Mouse (Mus musculus) small intestine, adult 2 months (tissue): ENCODE data around the gene Derl2. TPM values are rescaled to one million over a fixed set of nuclear protein-coding genes. Genes with fewer than 3 reads are reported as not detected.

Experiments
- H3K27ac ChIP-seq: fragments of 200-500 bp; 2 replicates; pipeline ENCODE4 v1.5.1; 2012; ENCODE audit warnings: low read depth, low read length, control low read depth, inconsistent platforms; ENCODE audit not compliant: insufficient read depth
- H3K27me3 ChIP-seq: fragments of 200-500 bp; 2 replicates; pipeline ENCODE4 v1.6.1; 2012; ENCODE audit warnings: mild to moderate bottlenecking, moderate library complexity, low read length, inconsistent platforms; ENCODE audit not compliant: control insufficient read depth, insufficient read depth
- H3K36me3 ChIP-seq: fragments of 200-500 bp; 2 replicates; pipeline ENCODE4 v1.6.1; 2012; ENCODE audit warnings: mild to moderate bottlenecking, low read length, control low read depth, inconsistent platforms; ENCODE audit not compliant: control insufficient read depth, insufficient read depth
- H3K4me1 ChIP-seq: fragments of 200-500 bp; 2 replicates; pipeline ENCODE4 v1.6.1; 2012; ENCODE audit warnings: low read length, inconsistent platforms, mixed read lengths; ENCODE audit not compliant: control insufficient read depth, insufficient read depth, insufficient read length
- H3K4me3 ChIP-seq: fragments of 200-500 bp; 2 replicates; pipeline ENCODE4 v1.5.1; 2012; ENCODE audit warnings: low read depth, mild to moderate bottlenecking, control low read depth, inconsistent platforms, low read length, moderate library complexity
- CTCF ChIP-seq: fragments of 200-500 bp; IDR thresholded peaks from 2 replicates; pipeline ENCODE4 v1.5.1; 2012; ENCODE audit warnings: low read depth, mild to moderate bottlenecking, control low read depth, inconsistent platforms, low read length, moderate library complexity, mixed read lengths; ENCODE audit not compliant: insufficient replicate concordance, insufficient read length; ENCODE audit errors: extremely low read depth
- POLR2A ChIP-seq: fragments of 200-500 bp; IDR thresholded peaks from 2 replicates; pipeline ENCODE4 v1.6.1; 2012; ENCODE audit warnings: low read depth, mild to moderate bottlenecking, control low read depth, inconsistent platforms, low read length, moderate library complexity
- WGBS: fragments of 180-500 bp; shearing (Covaris S2); methylation state at CpG from one replicate; pipeline ENCODE4 v1.1.7; 2018; 5-methylcytosine and 5-hydroxymethylcytosine counted together
- polyA plus RNA-seq: library from polyadenylated mRNA; depleted of rRNA; stranded (reverse); fragments of >200 nt; gene quantifications from 2 replicates; pipeline ENCODE4 v1.2.3, GENCODE M21; 2012

Gene Derl2
- polyA plus RNA-seq, 1 experiment: 4.2 TPM

- WGBS: 93% methylated on average over 6 of the region's 6 CpGs
- H3K27me3 ChIP-seq: no peaks in the 10 kb centered on the region
- H3K36me3 ChIP-seq: peaks cover 30% of the 10 kb centered on the region
- H3K4me3 ChIP-seq: no peak overlapping the region
- H3K27ac ChIP-seq: no peak overlapping the region
- H3K4me1 ChIP-seq: peaks cover 8% of the 10 kb centered on the region; the same call in 1 of the 2 replicates
- TF ChIP-seq CTCF (no peak), POLR2A (no peak)
Measured at GRCm38 (mm10) chr11:71007026-71007425, 12.6 kb downstream of the Derl2 start.

GRCm38 (mm10) chr11:71005046-71005445, 14.6 kb downstream of the Derl2 start:
- TF ChIP-seq POLR2A: no peak
- no peak for TF ChIP-seq CTCF
- Histone ChIP-seq H3K4me1 (peaks cover 8% of the 10 kb centered on the region; the same call in 1 of the 2 replicates), H3K36me3 (peaks cover 14% of the 10 kb centered on the region), H3K4me3 (no peak overlapping the region), H3K27ac (no peak overlapping the region), H3K27me3 (no peaks in the 10 kb centered on the region)
- WGBS: 30% methylated on average over 5 of the region's 5 CpGs

GRCm38 (mm10) chr11:71004316-71004773, 15.3 kb downstream of the Derl2 start, which contains the start of gene Dhx33:
Dhx33 (minus strand) TSS chr11:71004437.
- Histone ChIP-seq H3K4me3 (peak within 1 kb of the TSS; percentile 97), H3K27ac (0 out of 2 replicates have a peak within 1 kb of the TSS, but pooled peaks have one; percentile 23), H3K36me3 (peaks cover 13% of the 10 kb centered on the region), H3K27me3 (no peaks in the 10 kb centered on the region), H3K4me1 (peaks cover 8% of the 10 kb centered on the region; the same call in 1 of the 2 replicates)
- TF ChIP-seq POLR2A: peak; percentile 43
- no peak for TF ChIP-seq CTCF
- under 1% methylated on average over 35 of the region's 35 CpGs for WGBS

DNA sequence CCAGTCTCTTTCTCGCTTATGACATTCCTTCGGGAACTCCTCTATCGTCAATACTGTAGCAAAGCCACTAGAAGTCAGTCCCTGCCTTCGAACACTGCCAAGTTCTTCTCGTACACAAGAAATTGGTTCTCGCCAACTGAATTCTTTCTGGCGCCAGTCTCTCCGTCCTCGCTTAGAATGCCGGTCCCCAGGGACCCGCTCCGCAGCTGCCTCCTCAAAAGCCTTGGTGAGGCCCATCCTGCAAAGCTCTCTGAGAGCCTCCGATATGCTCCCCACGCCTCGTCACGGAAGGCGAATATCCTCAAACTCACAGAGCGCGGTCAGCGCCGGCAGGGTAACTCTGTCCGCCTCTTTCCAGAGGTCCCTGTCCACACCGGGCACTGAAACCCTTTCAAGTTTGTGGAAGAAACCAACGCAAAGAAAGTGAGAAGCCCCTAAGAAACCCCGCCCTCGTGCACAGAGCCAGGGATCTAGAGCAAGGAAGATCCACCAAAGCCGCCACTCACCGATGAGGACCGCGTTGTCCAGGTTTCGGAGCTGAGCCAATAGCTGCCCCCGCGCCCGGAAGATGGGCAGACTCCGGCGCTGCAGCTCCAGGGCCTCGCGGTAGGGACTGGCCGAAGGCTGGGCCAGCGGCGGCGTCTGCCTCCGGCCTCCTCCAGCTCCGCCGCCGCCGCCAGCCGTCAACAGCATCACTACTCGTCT, 15.9 kb downstream of the Derl2 start:
- H3K27ac ChIP-seq: 0 out of 2 replicates have a peak overlapping the region, but pooled peaks have one; percentile 23
- TF ChIP-seq CTCF (no peak), POLR2A (no peak)
- under 1% methylated on average over 49 of the region's 49 CpGs for WGBS

DNA sequence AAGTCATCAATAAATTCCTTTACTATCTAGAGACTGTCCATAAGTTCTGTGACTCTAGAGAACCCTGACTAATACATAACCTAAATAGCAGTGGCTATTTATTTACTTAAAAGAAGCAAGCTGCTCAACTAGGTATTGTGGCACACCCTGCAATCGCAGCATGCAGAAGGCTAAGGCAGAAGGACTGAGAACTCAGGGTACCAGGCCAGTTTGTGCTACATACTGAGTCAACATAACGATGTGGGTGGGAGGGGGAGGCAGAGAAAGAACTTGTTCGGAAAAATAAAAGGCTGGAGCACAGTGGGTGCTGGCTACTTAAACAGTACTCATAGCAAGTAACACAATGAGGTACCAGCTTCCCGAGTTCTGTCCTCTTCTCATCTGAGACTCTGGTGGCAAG, 18.5 kb downstream of the Derl2 start:
- no peak for TF ChIP-seq POLR2A
- no peak for TF ChIP-seq CTCF
- Histone ChIP-seq H3K27me3 (no peaks in the 10 kb centered on the region), H3K36me3 (peaks cover 16% of the 10 kb centered on the region), H3K27ac (no peak overlapping the region), H3K4me1 (peaks cover 8% of the 10 kb centered on the region; the same call in 1 of the 2 replicates), H3K4me3 (no peak overlapping the region)
- WGBS: 84% methylated on average over 4 of the region's 4 CpGs

More for the DNA sequence above, 15.9 kb downstream of the Derl2 start:
- peak overlapping the region; percentile 97 for H3K4me3 ChIP-seq
- H3K27me3 ChIP-seq: no peaks in the 10 kb centered on the region
- H3K4me1 ChIP-seq: peaks cover 8% of the 10 kb centered on the region; the same call in 1 of the 2 replicates
- H3K36me3 ChIP-seq: peaks cover 13% of the 10 kb centered on the region

- Histone ChIP-seq H3K27ac (0 out of 2 replicates have a peak within 1 kb of the TSS, but pooled peaks have one; percentile 7), H3K36me3 (peaks cover 41% of the 10 kb centered on the region), H3K4me3 (peak within 1 kb of the TSS; percentile 95), H3K4me1 (peaks cover 3% of the 10 kb centered on the region; the same call in 1 of the 2 replicates), H3K27me3 (no peaks in the 10 kb centered on the region)
- TF ChIP-seq POLR2A (peak; percentile 55), CTCF (peak; percentile 96)
- WGBS: under 1% methylated on average over 63 of the region's 64 CpGs
Measured at GRCm38 (mm10) chr11:70982557-70983228, 36.9 kb downstream of the Derl2 start, which contains the start of gene C1qbp. C1qbp (minus strand) TSS chr11:70983026.

GRCm38 (mm10) chr11:70982030-70982429, 37.6 kb downstream of the Derl2 start:
- Histone ChIP-seq H3K4me1 (peaks cover 3% of the 10 kb centered on the region; the same call in 1 of the 2 replicates), H3K36me3 (peaks cover 43% of the 10 kb centered on the region), H3K27ac (no peak overlapping the region), H3K4me3 (peak overlapping the region; percentile 45; the same call in 1 of the 2 replicates), H3K27me3 (no peaks in the 10 kb centered on the region)
- 3% methylated on average over 12 of the region's 12 CpGs for WGBS
- TF ChIP-seq CTCF (no peak), POLR2A (no peak)
